Mouse (Mus musculus) heart, embryonic 11.5 days (tissue): Measurements from ENCODE around the gene Hist3h2a. TPM values are rescaled to one million over a fixed set of nuclear protein-coding genes. Genes with fewer than 3 reads are reported as not detected.

Source experiments
- ATAC-seq: fragments of 200-750 bp; cut with Nextera tagmentation; replicated peaks from 2 replicates; pipeline ENCODE4 v1.8.0; 2017; ENCODE audit warnings: moderate library complexity; ENCODE audit not compliant: insufficient number of reproducible peaks, low FRiP score, low TSS enrichment
- H3K27ac ChIP-seq: fragments of 300-500 bp; sonication (generic); 2 replicates; pipeline ENCODE4 v1.5.1; 2014; ENCODE audit warnings: mild to moderate bottlenecking, low read depth, low read length
- H3K27me3 ChIP-seq: fragments of 300-500 bp; sonication (generic); 2 replicates; pipeline ENCODE4 v1.6.1; 2014; ENCODE audit warnings: mild to moderate bottlenecking, low read length, mixed read lengths; ENCODE audit not compliant: control insufficient read depth, insufficient read depth
- H3K36me3 ChIP-seq: fragments of 300-500 bp; sonication (generic); 2 replicates; pipeline ENCODE4 v1.6.1; 2014; ENCODE audit warnings: mild to moderate bottlenecking, low read length, moderate library complexity, mixed read lengths; ENCODE audit not compliant: control insufficient read depth, insufficient read depth
- H3K4me1 ChIP-seq: fragments of 300-500 bp; sonication (generic); 2 replicates; pipeline ENCODE4 v1.6.1; 2014; ENCODE audit warnings: low read length; ENCODE audit not compliant: control insufficient read depth, insufficient read depth
- H3K4me2 ChIP-seq: fragments of 300-500 bp; sonication (generic); 2 replicates; pipeline ENCODE4 v1.6.1; 2014; ENCODE audit warnings: mild to moderate bottlenecking, moderate library complexity
- H3K4me3 ChIP-seq: fragments of 300-500 bp; sonication (generic); 2 replicates; pipeline ENCODE4 v1.5.1; 2014; ENCODE audit warnings: low read depth, low read length
- H3K9ac ChIP-seq: fragments of 300-500 bp; sonication (generic); 2 replicates; pipeline ENCODE4 v1.6.1; 2014; ENCODE audit warnings: mild to moderate bottlenecking, low read depth, low read length, moderate library complexity
- H3K9me3 ChIP-seq: fragments of 300-500 bp; sonication (generic); replicated peaks from 2 replicates; pipeline ENCODE4 v1.6.1; 2016; ENCODE audit warnings: low read length; ENCODE audit not compliant: control insufficient read depth
- WGBS: fragments of 180-500 bp; shearing (Covaris S2); extraction: QIAGEN DNeasy Blood & Tissue Kit; methylation state at CpG from one replicate; pipeline ENCODE4 v1.1.7; 2014; ENCODE audit not compliant: insufficient replicate concordance; 5-methylcytosine and 5-hydroxymethylcytosine counted together
- polyA plus RNA-seq: library from polyadenylated mRNA; unstranded; fragments of >200 nt; fragmentation: Nextera tagmentation; extraction: Ambion mirVana; gene quantifications from 2 replicates; pipeline ENCODE4 v1.2.1, GENCODE M21; 2014

The Hist3h2a gene
- polyA plus RNA-seq, 1 experiment from 2014 or later, result 22.5 TPM

GRCm38 (mm10) chr11:58938322-58939087 lies 16.0 kb upstream of the Hist3h2a start, which contains the start of gene Rnf187:
Gene Rnf187 (minus strand): TSS chr11:58938916.
- H3K27me3 ChIP-seq, result 0 out of 2 replicates have a peak, but pooled peaks cover 3% of the 10 kb centered on the region
- H3K36me3 ChIP-seq, result peaks cover 9% of the 10 kb centered on the region
- peak within 1 kb of the TSS; percentile 92 for H3K27ac ChIP-seq
- peak within 1 kb of the TSS; percentile 79 for H3K9ac ChIP-seq
- H3K4me2 ChIP-seq, result peak within 1 kb of the TSS; percentile 100
- H3K9me3 ChIP-seq, result no peaks in the 10 kb centered on the region
- peaks cover 10% of the 10 kb centered on the region for H3K4me1 ChIP-seq
- WGBS, result under 1% methylated on average over 72 of the region's 95 CpGs
- peak; percentile 90 for ATAC-seq
- H3K4me3 ChIP-seq, result peak within 1 kb of the TSS; percentile 86

- WGBS, result 19% methylated on average over 6 of the region's 6 CpGs
- H3K9ac ChIP-seq, result peak overlapping the region; percentile 79
- no peak for ATAC-seq
- peak overlapping the region; percentile 86 for H3K4me3 ChIP-seq
- H3K27ac ChIP-seq, result peak overlapping the region; percentile 92; the same call in 1 of the 2 replicates
- H3K4me1 ChIP-seq, result peaks cover 10% of the 10 kb centered on the region
- peaks cover 4% of the 10 kb centered on the region; the same call in 1 of the 2 replicates for H3K36me3 ChIP-seq
- H3K27me3 ChIP-seq, result peaks cover 6% of the 10 kb centered on the region; the same call in 1 of the 2 replicates
- peak overlapping the region; percentile 100 for H3K4me2 ChIP-seq
- H3K9me3 ChIP-seq, result no peaks in the 10 kb centered on the region
Observed at GRCm38 (mm10) chr11:58939088-58939439, 15.4 kb upstream of the Hist3h2a start.

GRCm38 (mm10) chr11:58944136-58944535 lies 10.3 kb upstream of the Hist3h2a start:
- Histone ChIP-seq H3K9me3 (no peaks in the 10 kb centered on the region), H3K4me1 (peaks cover 7% of the 10 kb centered on the region; the same call in 1 of the 2 replicates), H3K36me3 (no peaks in the 10 kb centered on the region), H3K27me3 (peaks cover 26% of the 10 kb centered on the region), H3K4me2 (no peak overlapping the region), H3K9ac (no peak overlapping the region), H3K4me3 (no peak overlapping the region), H3K27ac (no peak overlapping the region)
- no peak for ATAC-seq
- WGBS, result 79% methylated on average over 5 of the region's 5 CpGs

DNA sequence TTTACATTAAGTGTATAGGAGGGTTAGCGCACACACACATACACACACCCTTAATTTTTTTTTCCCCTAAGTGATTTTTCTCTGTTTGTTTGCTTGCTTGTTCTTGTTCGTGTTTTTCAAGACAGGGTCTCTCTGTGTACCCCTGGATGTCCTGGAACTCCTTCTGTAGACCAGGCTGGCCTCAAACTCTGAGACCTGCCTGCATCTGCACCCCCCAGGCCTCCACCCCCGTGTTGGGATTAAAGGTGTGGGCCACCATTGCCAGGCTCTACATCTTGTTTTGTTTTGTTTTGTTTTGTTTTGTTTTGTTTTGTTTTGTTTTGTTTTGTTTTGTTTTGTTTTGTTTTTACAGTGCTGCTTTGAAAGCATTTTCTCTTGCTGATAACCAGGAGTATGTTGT lies 7.2 kb upstream of the Hist3h2a start:
- Histone ChIP-seq H3K27ac (no peak overlapping the region), H3K36me3 (no peaks in the 10 kb centered on the region), H3K9me3 (no peaks in the 10 kb centered on the region), H3K9ac (no peak overlapping the region), H3K4me2 (no peak overlapping the region), H3K4me3 (no peak overlapping the region), H3K4me1 (peaks cover 7% of the 10 kb centered on the region; the same call in 1 of the 2 replicates), H3K27me3 (peaks cover 49% of the 10 kb centered on the region)
- no peak for ATAC-seq
- 72% methylated on average over 3 of the region's 3 CpGs for WGBS

DNA sequence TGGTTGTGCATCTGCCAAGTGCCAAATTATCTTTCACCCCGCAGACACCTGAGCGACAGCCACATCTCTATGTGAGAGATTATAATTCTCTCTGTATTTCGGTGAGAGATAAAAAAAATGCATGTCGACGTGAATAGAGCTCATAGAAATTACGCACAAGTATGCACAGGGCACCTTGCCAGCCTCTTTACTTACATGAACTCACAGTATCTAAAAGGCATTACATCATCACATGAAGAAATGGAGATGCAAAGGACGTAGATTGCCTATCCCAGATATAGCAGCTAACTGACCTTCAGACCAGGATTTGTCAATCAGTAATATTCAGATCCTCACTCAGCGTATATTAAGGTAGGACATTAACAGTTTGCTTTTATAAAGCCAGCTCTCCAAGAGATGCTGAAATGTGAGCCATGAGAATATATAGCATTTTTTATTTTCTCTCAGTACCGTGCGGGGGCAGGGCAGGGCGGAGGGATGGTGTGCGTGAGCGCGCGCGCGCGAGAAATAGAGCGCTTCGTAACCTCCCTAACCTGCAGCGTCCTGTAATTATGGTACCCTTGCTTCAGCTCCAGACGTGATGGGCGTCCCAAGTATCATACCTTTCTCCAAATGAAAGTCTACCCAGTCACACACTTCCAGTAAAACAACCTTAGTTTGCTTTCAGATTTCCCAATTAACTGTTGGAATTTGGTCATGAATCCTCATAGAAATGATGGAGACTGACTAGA lies 6.5 kb upstream of the Hist3h2a start:
- H3K27ac ChIP-seq, result peak overlapping the region; percentile 50
- peak overlapping the region; percentile 42 for H3K4me3 ChIP-seq
- WGBS, result 22% methylated on average over 23 of the region's 23 CpGs
- H3K9me3 ChIP-seq, result no peaks in the 10 kb centered on the region
- H3K4me1 ChIP-seq, result peaks cover 8% of the 10 kb centered on the region; the same call in 1 of the 2 replicates
- H3K9ac ChIP-seq, result peak overlapping the region; percentile 59
- H3K4me2 ChIP-seq, result peak overlapping the region; percentile 72
- peaks cover 49% of the 10 kb centered on the region for H3K27me3 ChIP-seq
- ATAC-seq, result no peak
- no peaks in the 10 kb centered on the region for H3K36me3 ChIP-seq

DNA sequence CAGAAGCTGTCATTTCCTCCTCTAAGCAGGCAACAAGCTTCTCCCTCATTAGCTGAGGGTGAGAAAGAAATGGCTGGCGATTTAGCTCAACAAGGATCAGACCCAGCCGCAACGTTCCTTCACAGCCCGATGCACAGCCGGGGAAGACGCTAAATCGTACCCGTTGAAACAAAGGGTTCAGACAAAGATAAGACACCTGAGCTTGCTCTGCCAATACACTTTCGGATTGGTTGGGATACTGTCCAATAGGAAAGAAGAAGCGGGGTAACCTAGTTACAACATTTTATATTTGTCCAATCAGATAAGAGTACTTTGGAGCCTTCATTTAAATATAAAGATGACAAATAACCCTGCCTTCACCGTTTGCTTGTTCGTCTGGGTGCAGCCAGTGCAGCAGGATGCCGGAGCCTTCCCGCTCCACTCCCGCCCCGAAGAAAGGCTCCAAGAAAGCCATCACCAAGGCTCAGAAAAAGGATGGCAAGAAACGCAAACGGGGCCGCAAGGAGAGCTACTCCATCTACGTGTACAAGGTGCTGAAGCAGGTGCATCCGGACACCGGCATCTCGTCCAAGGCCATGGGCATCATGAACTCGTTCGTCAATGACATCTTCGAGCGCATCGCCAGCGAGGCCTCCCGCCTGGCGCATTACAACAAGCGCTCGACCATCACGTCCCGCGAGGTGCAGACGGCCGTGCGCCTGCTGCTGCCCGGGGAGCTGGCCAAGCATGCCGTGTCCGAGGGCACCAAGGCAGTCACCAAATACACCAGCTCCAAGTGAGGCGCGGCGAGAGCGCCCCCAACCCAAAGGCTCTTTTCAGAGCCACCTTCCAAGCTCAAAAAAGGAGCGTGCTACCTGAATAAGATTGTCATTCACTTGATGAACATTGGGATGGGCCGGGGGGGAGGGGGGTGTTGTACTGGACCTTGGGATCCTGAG lies 5.7 kb upstream of the Hist3h2a start, which contains the start of gene Hist3h2ba:
Gene Hist3h2ba, plus strand, starts transcription at position 379 of the 938 bp plus-strand sequence.
- WGBS, result under 1% methylated on average over 41 of the region's 48 CpGs
- peak within 1 kb of the TSS; percentile 66 for H3K9ac ChIP-seq
- peaks cover 16% of the 10 kb centered on the region; the same call in 1 of the 2 replicates for H3K4me1 ChIP-seq
- ATAC-seq, result peak; percentile 74
- H3K4me2 ChIP-seq, result peak within 1 kb of the TSS; percentile 72
- peak within 1 kb of the TSS; percentile 68 for H3K27ac ChIP-seq
- H3K36me3 ChIP-seq, result no peaks in the 10 kb centered on the region
- peak within 1 kb of the TSS; percentile 42 for H3K4me3 ChIP-seq
- peaks cover 43% of the 10 kb centered on the region for H3K27me3 ChIP-seq
- H3K9me3 ChIP-seq, result no peaks in the 10 kb centered on the region

GRCm38 (mm10) chr11:58949480-58950431 lies 4.7 kb upstream of the Hist3h2a start:
- Histone ChIP-seq H3K9ac (peak overlapping the region; percentile 66), H3K4me3 (peak overlapping the region; percentile 42), H3K4me1 (peaks cover 17% of the 10 kb centered on the region; the same call in 1 of the 2 replicates), H3K9me3 (no peaks in the 10 kb centered on the region), H3K27me3 (peaks cover 37% of the 10 kb centered on the region), H3K36me3 (no peaks in the 10 kb centered on the region), H3K27ac (peak overlapping the region; percentile 68; the same call in 1 of the 2 replicates), H3K4me2 (peak overlapping the region; percentile 72)
- no peak for ATAC-seq
- 13% methylated on average over 20 of the region's 20 CpGs for WGBS
